Mouse (Mus musculus): ENCODE results near the gene Rhbdf1.

GRCm38 (mm10) chr11:32227041-32227440, 4.9 kb upstream of the Rhbdf1 start:
- TF ChIP-seq CTCF (IDR thresholded peaks at IDR 0.05; ENCODE audit: extremely low read depth, insufficient read length, insufficient replicate concordance, low read depth, low read length) (no peak), POLR2A (IDR thresholded peaks at IDR 0.05; ENCODE audit: low read depth, low read length) (no peak)
